Mouse (Mus musculus): ENCODE data around the gene Rsph14.

Gene Rsph14

DNA sequence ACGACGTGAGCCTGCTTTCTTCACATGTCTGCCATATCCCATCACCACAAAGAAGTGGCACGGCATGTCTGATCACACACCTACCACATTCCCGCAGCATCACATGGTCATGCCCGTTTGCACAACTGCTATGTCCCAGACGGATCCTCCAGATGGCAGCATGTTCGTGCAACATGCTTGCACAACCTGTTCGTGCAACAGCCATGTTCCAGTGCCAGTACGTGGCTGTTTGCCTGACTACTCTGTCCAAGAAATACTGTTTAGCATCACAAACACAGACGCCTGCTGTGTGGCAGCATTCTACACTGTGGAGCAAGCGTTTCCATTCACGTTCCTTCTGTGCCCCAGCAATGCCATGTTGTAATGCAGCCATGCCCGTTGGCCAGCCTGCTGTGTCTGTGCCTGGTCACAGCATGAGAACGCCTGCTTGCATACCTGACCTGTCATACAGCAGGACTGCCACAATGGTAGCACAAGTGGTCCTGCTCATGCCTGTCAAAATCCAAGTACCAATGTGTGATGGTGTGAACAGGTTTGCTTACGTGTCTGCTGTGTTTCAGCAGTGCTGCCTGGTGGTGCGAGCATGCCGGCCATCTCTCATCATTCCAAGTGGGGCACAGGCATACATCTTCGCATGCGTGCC lies 98.7 kb downstream of the Rsph14 start:
- peak; percentile 10 for DNase-seq (ENCODE audit: extremely low spot score, low spot score)

DNA sequence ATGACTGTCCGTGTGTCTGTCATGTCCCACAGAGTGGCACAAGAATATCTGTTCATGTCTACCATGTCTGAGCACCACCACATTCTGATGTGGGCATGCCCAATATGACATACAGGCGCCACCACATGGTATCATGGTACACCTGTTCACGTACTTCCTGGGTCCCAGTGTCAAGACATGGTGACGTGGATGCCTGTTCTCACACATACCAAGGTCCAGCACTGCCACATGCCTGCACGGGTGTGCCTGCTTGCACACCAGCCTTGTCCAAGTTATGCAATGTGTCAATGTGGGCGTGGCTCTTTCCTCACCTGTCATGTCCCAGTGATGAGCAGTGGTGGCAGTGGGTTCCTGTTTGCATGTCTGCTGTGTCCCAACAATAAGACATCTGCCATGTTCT lies 99.9 kb downstream of the Rsph14 start:
- DNase-seq (ENCODE audit: extremely low spot score, low spot score), result peak; percentile 8

DNA sequence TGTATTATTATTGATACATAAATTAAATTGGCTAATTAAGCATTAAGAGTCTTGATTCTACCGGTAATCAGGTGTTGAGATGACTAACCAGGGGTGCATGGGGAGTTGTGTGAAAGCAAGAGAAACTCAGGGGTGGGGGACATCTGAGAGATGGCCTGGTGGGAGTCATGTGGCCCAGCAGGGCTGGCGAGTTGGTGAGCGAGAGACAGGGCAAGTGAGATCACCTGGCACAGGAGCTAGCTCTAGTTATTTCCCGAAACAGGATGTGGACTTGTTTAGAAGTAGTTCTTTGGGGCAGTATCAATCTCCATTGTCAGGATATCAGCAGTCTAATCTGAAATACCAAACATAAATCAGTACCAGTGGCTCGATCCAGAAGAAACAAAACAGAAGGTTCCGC lies 100.8 kb downstream of the Rsph14 start:
- DNase-seq (ENCODE audit: extremely low spot score, low spot score), result no peak

DNA sequence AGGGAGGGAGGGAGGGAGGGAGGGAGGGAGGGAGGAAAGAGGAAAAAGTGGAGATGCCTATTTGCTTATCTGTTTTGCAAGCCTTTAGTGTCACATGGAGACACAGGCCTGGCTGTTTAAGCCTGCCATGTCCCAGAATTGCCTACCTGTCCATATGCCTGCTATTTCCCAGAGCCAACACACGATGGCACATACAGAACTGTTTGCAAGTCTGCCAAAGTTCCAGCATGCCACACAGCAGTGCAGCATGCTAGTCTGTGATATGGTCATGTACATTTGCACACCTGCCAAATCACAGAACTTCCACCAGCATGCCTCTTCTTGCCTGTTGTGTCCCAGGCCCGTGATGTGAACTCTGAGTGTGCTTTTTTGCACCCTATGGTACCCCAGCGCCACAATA lies 101.8 kb downstream of the Rsph14 start:
- DNase-seq (ENCODE audit: extremely low spot score, low spot score), result no peak

DNA sequence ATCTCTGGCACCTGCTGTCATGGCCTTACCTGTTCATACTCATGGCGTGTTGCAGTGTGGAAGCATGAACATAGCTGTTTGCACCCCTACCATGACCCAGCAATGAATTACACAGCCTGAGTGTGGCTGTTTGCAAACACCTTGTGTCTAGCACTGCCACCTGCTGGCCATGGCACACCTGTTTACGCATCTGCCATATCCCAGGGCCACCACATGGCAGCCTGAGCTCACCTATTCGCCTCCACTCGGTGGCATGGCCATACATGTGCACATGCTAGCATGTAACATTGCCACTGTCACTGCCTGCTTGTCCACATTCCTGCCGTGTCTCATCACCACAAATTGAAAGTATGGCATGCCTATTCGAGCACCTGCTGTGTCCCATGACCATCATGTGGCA lies 102.8 kb downstream of the Rsph14 start:
- DNase-seq (ENCODE audit: extremely low spot score, low spot score), result no peak

DNA sequence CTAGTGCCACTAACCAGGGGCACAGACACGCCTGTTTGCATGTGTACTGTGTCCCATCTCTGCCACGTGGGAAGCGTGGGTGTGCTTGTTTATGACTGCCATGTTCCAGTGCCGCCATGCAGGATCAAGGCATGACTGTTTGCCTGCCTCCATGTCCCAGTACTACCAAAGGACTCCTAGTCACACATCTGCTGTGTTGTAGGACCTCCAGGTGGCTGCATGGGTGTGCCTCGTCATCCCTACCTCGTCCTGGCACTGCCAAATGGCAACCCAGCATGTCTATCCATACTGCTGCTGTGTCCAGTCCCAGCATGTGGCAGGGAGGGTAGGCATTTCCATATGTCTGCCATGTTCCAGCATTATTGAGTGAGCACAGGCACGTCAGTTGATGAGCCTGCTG lies 104.1 kb downstream of the Rsph14 start:
- no peak for DNase-seq (ENCODE audit: extremely low spot score, low spot score)

DNA sequence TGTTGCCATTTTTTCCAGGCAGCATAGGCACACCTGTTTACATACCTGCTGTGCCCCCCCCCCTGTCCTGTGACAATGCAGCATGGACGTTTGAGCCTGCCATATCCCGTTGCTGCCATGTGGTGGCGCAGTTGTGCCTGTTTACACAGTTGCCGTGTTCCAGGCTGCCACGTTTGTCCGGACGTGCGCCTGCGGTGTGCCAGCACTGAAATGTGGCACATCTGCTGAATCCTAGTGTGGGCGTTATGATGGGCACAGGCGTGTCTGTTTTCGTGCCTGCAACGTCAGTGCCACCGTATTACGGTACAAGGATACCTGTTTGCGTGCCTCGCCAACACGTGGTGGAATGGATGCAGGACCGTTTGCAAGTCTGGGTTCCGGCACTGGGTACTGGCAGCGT lies 107.1 kb downstream of the Rsph14 start:
- DNase-seq (ENCODE audit: extremely low spot score, low spot score), result peak; percentile 51

DNA sequence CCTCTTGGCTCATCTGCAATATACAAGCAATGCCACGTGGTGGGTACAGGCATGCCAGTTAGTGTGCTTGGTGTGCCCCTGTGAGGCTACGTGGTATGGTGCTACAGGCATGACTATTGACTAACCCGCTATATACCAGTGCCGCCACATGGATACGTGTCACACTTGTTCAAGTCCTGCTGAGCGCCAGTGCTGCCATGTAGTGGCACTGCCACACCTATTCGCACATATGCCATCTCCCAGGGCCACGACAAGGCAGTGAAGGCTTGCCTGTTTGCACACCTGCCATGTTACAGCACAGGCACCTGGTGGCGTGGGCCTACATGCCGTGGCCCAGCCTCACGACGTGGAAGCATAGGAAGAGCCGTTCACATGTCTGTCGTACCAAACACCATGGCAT lies 108.1 kb downstream of the Rsph14 start:
- DNase-seq (ENCODE audit: extremely low spot score, low spot score), result no peak

DNA sequence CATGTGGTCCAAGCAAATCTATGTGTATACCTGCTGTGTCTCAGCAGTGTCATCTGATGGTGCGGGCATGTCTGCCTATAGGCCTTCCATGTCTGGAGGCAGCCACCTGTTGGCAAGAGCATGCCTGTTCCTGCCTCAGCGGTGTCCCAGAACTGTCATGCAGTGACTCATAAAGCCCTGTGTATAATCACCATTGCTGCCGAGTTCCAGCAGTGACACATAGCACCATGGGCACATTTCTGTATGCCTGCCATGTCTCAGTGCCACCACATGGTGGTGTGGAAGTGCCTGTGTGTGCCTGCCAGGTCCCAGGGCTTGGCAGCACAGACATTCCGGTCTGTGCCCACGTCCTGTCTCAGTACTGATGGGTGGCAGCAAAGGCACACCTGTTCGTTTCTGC lies 109.6 kb downstream of the Rsph14 start:
- DNase-seq (ENCODE audit: extremely low spot score, low spot score), result no peak

DNA sequence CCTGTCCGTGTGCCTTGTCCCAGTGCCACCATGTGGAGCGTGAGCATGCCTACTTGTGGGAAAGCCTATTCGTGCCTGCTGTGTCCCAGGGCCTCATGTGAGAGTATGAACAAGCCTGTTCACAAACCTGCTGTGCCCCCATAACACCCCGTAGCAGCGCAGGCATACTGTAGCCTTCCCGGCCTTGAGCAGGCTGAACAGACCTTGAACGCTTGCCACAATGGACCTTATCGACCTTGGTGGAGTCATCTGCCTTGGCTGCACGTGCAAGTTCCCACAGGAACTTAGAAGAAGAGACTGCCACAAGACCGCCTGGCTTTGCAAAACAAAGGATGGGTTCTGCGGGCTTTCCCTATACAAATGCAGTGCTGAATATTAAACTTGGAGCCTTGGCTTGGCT lies 110.8 kb downstream of the Rsph14 start:
- DNase-seq (ENCODE audit: extremely low spot score, low spot score), result no peak

DNA sequence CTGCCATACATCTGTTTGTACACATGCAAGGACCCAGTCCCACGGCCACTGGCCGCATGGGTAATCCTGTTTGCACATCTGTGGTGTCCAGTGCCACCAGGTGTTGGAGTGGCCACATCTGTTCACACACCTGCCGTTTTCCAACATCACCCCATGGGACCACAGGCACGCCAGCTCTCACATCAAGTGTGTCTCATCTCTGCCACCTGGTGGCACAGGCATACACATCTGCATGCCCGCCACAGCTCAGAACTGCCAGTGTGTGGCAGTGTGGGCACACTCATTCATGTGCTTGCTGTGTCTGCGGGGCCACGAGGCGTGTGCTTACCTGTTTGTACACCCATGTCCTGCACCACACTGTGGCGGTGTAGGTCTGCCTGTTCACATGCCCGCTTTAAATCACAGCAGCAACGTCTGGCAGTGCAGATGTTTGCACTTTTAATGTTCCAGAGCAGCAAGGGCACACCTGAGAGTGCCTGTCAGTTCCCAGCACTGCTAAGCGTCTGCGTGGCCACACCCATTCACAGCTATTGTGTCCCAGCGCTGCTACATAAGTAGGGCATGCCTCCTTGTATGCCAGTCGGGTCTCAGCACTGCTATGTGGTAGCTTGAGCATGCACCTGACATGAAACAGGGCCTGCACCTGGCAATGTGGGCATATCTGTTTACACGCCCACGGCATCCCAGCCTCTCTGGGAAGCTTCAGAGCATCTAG lies 111.4 kb downstream of the Rsph14 start:
- DNase-seq (ENCODE audit: extremely low spot score, low spot score), result no peak

DNA sequence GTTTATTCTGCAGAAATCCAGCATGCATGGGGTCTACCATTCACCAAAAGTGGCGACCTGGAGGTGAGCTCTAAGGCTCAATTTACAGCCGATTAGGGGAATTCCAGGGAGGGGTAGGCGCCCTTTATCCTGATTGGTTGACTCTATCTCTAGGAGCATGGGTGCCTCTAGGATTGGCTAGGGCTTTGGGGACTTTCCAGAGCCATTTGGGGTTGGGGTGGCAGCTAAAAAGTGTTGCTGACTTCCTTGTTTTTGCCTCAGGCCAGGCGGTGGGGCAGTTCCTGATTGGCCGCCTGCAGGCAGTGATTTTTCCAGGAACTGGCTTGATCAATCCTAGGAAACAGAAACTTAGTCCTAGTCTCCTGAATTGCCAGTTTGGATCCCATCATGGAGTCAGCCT lies 113.1 kb downstream of the Rsph14 start:
- DNase-seq (ENCODE audit: extremely low spot score, low spot score), result no peak

DNA sequence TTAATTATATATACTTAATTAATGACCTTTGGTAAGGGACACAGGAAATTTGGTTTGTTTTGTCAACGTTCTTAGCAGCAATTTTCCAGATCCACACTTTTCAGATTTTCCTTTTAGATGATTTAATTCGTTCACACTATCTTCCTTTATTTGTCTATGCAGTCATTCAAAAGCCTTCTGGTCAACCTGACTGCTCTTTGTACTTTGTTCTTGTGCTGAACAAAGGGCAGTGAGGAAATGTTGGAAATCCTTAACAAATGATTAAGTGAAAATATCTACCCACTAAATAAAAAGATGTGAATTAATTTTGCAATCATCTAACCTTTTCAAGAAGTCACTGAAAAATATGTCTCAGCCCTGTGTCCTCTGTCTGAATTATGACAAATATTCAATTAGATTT lies 124.0 kb downstream of the Rsph14 start:
- no peak for DNase-seq (ENCODE audit: extremely low spot score, low spot score)
